Mouse (Mus musculus) stomach, embryonic 14.5 days (tissue): ENCODE measurements around the gene Rbfox2. TPM values are rescaled to one million over a fixed set of nuclear protein-coding genes. Genes with fewer than 3 reads are reported as not detected.

ENCODE experiments used
- ATAC-seq: fragments of 200-750 bp; cut with Nextera tagmentation; 2 replicates; pipeline ENCODE4 v1.8.0; 2017; ENCODE audit warnings: low read depth, moderate TSS enrichment; ENCODE audit not compliant: insufficient number of reproducible peaks, insufficient read depth, low FRiP score
- H3K27ac ChIP-seq: fragments of 300-500 bp; sonication (generic); 2 replicates; pipeline ENCODE4 v1.5.1; 2014; ENCODE audit warnings: mild to moderate bottlenecking, low read length, moderate library complexity, mixed read lengths
- H3K27me3 ChIP-seq: fragments of 300-500 bp; sonication (generic); 2 replicates; pipeline ENCODE4 v1.6.1; 2014; ENCODE audit warnings: low read length, control low read depth, mixed read lengths; ENCODE audit not compliant: control insufficient read depth, insufficient read depth
- H3K36me3 ChIP-seq: fragments of 300-500 bp; sonication (generic); 2 replicates; pipeline ENCODE4 v1.6.1; 2014; ENCODE audit warnings: mild to moderate bottlenecking, control low read depth, low read length, moderate library complexity, mixed read lengths; ENCODE audit not compliant: control insufficient read depth, insufficient read depth
- H3K4me1 ChIP-seq: fragments of 300-500 bp; sonication (generic); 2 replicates; pipeline ENCODE4 v1.6.1; 2014; ENCODE audit warnings: low read length, control low read depth, mixed read lengths; ENCODE audit not compliant: control insufficient read depth, insufficient read depth
- H3K4me2 ChIP-seq: fragments of 300-500 bp; sonication (generic); replicated peaks from 2 replicates; pipeline ENCODE4 v1.6.1; 2014; ENCODE audit warnings: low read depth, low read length, control low read depth
- H3K4me3 ChIP-seq: fragments of 300-500 bp; sonication (generic); 2 replicates; pipeline ENCODE4 v1.5.1; 2014; ENCODE audit warnings: low read depth, low read length, control low read depth
- H3K9ac ChIP-seq: fragments of 300-500 bp; sonication (generic); replicated peaks from 2 replicates; pipeline ENCODE4 v1.6.1; 2014; ENCODE audit warnings: low read depth, mild to moderate bottlenecking, control low read depth, low read length, moderate library complexity, mixed read lengths
- H3K9me3 ChIP-seq: fragments of 300-500 bp; sonication (generic); 2 replicates; pipeline ENCODE4 v1.6.1; 2016; ENCODE audit warnings: low read depth, low read length, control low read depth; ENCODE audit not compliant: control insufficient read depth
- WGBS: fragments of 180-500 bp; shearing (Covaris S2); extraction: QIAGEN DNeasy Blood & Tissue Kit; methylation state at CpG from one replicate; pipeline ENCODE4 v1.1.7; 2014; 5-methylcytosine and 5-hydroxymethylcytosine counted together
- polyA plus RNA-seq: library from polyadenylated mRNA; unstranded; fragments of >200 nt; fragmentation: Nextera tagmentation; extraction: Ambion mirVana; gene quantifications from 2 replicates; pipeline ENCODE4 v1.2.1, GENCODE M21; 2014

The Rbfox2 gene
- polyA plus RNA-seq, 1 experiment from 2014 or later = 90.5 TPM

GRCm38 (mm10) chr15:77182800-77183199, 124.0 kb downstream of the Rbfox2 start:
- H3K4me3 ChIP-seq = no peak overlapping the region
- no peak overlapping the region for H3K27ac ChIP-seq
- no peaks in the 10 kb centered on the region for H3K36me3 ChIP-seq
- no peak overlapping the region for H3K9ac ChIP-seq
- no peaks in the 10 kb centered on the region for H3K27me3 ChIP-seq
- peaks cover 4% of the 10 kb centered on the region for H3K4me1 ChIP-seq
- no peaks in the 10 kb centered on the region for H3K9me3 ChIP-seq
- WGBS = 74% methylated on average over 5 of the region's 5 CpGs
- no peak for ATAC-seq
- H3K4me2 ChIP-seq = no peak overlapping the region

DNA sequence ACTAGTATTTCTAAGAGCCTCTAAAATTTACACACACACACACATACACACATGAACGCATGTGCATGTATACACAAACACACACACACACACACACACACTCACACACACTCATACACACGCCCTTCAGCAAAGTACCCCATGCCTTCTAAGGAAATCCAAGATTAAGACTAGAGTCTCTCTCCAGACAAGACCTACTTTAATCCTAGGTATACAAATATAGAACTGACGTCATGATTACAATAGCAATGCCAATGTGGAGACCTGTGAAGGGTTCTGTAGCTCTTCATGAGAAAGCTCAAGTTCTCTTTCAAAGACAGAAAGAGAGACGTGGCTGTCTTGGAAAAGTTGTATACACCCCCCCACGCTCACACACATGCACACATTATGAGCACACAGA, 132.8 kb downstream of the Rbfox2 start:
- WGBS = 66% methylated on average over 5 of the region's 5 CpGs
- Histone ChIP-seq H3K4me1 (peaks cover 8% of the 10 kb centered on the region), H3K9me3 (no peaks in the 10 kb centered on the region), H3K4me2 (no peak overlapping the region), H3K9ac (no peak overlapping the region), H3K36me3 (no peaks in the 10 kb centered on the region), H3K4me3 (no peak overlapping the region), H3K27ac (no peak overlapping the region), H3K27me3 (no peaks in the 10 kb centered on the region)
- no peak for ATAC-seq

- no peak overlapping the region for H3K27ac ChIP-seq
- no peaks in the 10 kb centered on the region for H3K36me3 ChIP-seq
- no peaks in the 10 kb centered on the region for H3K27me3 ChIP-seq
- no peak overlapping the region for H3K4me3 ChIP-seq
- WGBS = 50% methylated on average over 3 of the region's 3 CpGs
- ATAC-seq = no peak
- peaks cover 14% of the 10 kb centered on the region for H3K4me1 ChIP-seq
- H3K9ac ChIP-seq = no peak overlapping the region
- no peaks in the 10 kb centered on the region for H3K9me3 ChIP-seq
- H3K4me2 ChIP-seq = no peak overlapping the region
Observed at GRCm38 (mm10) chr15:77172414-77172813, 134.4 kb downstream of the Rbfox2 start.

DNA sequence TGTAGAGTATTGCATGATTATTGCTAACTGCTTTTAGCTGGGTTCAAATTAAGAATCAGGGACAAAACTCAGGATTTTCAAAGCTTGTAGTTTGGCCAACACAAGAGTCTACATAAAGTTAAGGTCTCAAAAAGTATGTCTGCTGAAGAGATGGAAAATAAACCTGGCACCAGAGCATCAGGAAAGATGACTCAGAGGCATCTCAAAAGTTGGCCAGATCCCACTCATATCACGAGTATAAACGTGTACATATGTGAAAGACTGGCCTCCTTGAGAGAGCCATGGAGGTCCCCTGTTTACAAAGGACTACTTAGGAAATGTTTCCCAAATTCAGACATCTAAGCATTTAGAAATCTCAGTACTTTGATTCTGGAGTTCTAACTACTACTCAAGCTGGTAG, 138.0 kb downstream of the Rbfox2 start:
- WGBS = 75% methylated on average over 2 of the region's 2 CpGs
- no peak overlapping the region for H3K4me3 ChIP-seq
- no peak overlapping the region for H3K9ac ChIP-seq
- no peaks in the 10 kb centered on the region for H3K36me3 ChIP-seq
- H3K27me3 ChIP-seq = no peaks in the 10 kb centered on the region
- H3K27ac ChIP-seq = no peak overlapping the region
- peaks cover 28% of the 10 kb centered on the region for H3K4me1 ChIP-seq
- no peaks in the 10 kb centered on the region for H3K9me3 ChIP-seq
- no peak for ATAC-seq
- H3K4me2 ChIP-seq = no peak overlapping the region

- Histone ChIP-seq H3K4me1 (peaks cover 45% of the 10 kb centered on the region; the same call in 1 of the 2 replicates), H3K9me3 (no peaks in the 10 kb centered on the region), H3K9ac (no peak overlapping the region), H3K4me3 (no peak overlapping the region), H3K4me2 (no peak overlapping the region), H3K36me3 (no peaks in the 10 kb centered on the region), H3K27me3 (no peaks in the 10 kb centered on the region), H3K27ac (no peak overlapping the region)
- WGBS = 24% methylated on average over 1 of the region's 1 CpGs
- ATAC-seq = no peak
Observed at GRCm38 (mm10) chr15:77166225-77166732, 140.5 kb downstream of the Rbfox2 start.

DNA sequence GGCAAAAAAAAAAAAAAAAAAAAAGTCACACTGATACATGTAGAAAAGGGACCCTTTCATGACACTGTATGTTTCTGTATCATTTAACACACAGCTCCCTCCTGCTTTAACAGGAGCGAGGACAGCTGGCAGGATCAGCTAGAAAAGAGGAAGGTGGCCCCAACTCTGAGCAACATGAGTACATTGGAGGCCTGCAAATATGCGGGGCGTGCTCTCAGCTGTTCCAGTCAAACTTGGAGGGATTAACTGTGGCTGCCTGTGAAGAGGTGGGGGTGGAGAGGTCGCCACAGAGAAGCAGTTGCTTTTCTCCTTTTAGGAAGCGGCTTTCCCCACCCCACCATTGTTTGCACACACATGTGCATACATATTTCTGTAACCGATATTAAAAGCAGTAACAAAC, 143.5 kb downstream of the Rbfox2 start:
- Histone ChIP-seq H3K9me3 (no peaks in the 10 kb centered on the region), H3K4me1 (peaks cover 53% of the 10 kb centered on the region; the same call in 1 of the 2 replicates), H3K27ac (peak overlapping the region; percentile 73; the same call in 1 of the 2 replicates), H3K27me3 (no peaks in the 10 kb centered on the region), H3K4me2 (0 out of 2 replicates have a peak overlapping the region, but pooled peaks have one; percentile 13), H3K36me3 (no peaks in the 10 kb centered on the region), H3K4me3 (no peak overlapping the region), H3K9ac (no peak overlapping the region)
- 9% methylated on average over 6 of the region's 6 CpGs for WGBS
- peak; percentile 62; the same call in 1 of the 2 replicates for ATAC-seq

GRCm38 (mm10) chr15:77162931-77163330, 143.9 kb downstream of the Rbfox2 start:
- H3K9me3 ChIP-seq = no peaks in the 10 kb centered on the region
- H3K4me3 ChIP-seq = no peak overlapping the region
- peaks cover 49% of the 10 kb centered on the region; the same call in 1 of the 2 replicates for H3K4me1 ChIP-seq
- no peak overlapping the region for H3K4me2 ChIP-seq
- WGBS = 54% methylated on average over 6 of the region's 6 CpGs
- no peak overlapping the region for H3K9ac ChIP-seq
- peak overlapping the region; percentile 30 for H3K27ac ChIP-seq
- H3K36me3 ChIP-seq = no peaks in the 10 kb centered on the region
- ATAC-seq = no peak
- no peaks in the 10 kb centered on the region for H3K27me3 ChIP-seq

GRCm38 (mm10) chr15:77161382-77161781, 145.4 kb downstream of the Rbfox2 start:
- Histone ChIP-seq H3K4me1 (peaks cover 56% of the 10 kb centered on the region), H3K4me3 (no peak overlapping the region), H3K27ac (peak overlapping the region; percentile 53; the same call in 1 of the 2 replicates), H3K9ac (no peak overlapping the region), H3K4me2 (peak overlapping the region; percentile 2; the same call in 1 of the 2 replicates), H3K27me3 (no peaks in the 10 kb centered on the region), H3K9me3 (no peaks in the 10 kb centered on the region), H3K36me3 (no peaks in the 10 kb centered on the region)
- peak; percentile 46; the same call in 1 of the 2 replicates for ATAC-seq
- 27% methylated on average over 5 of the region's 5 CpGs for WGBS

- Histone ChIP-seq H3K4me3 (no peak overlapping the region), H3K9ac (no peak overlapping the region), H3K27me3 (no peaks in the 10 kb centered on the region), H3K27ac (no peak overlapping the region; the same call in 1 of the 2 replicates), H3K4me1 (peaks cover 56% of the 10 kb centered on the region), H3K36me3 (no peaks in the 10 kb centered on the region), H3K9me3 (no peaks in the 10 kb centered on the region), H3K4me2 (no peak overlapping the region)
- 86% methylated on average over 4 of the region's 4 CpGs for WGBS
- ATAC-seq = no peak
Observed at GRCm38 (mm10) chr15:77160848-77161247, 146.0 kb downstream of the Rbfox2 start.
